Mouse (Mus musculus): ENCODE results near the gene Ppp1r1c. TPM values are rescaled to one million over a fixed set of nuclear protein-coding genes. Genes with fewer than 3 reads are reported as not detected.

Ppp1r1c gene
- polyA plus RNA-seq, 1 experiment from 2014 or later: 0.25 TPM

Other genes with a start within 250 kb of the Ppp1r1c start
- 8.7 and 8.9 TPM in 2 replicates for gene Itprid2, start 72.4 kb upstream of the Ppp1r1c start, polyA plus RNA-seq (2015; fragmentation: Nextera tagmentation; extraction: Ambion mirVana)